Mouse (Mus musculus): Measurements from ENCODE around the gene Dtx1.

Dtx1 gene

DNA sequence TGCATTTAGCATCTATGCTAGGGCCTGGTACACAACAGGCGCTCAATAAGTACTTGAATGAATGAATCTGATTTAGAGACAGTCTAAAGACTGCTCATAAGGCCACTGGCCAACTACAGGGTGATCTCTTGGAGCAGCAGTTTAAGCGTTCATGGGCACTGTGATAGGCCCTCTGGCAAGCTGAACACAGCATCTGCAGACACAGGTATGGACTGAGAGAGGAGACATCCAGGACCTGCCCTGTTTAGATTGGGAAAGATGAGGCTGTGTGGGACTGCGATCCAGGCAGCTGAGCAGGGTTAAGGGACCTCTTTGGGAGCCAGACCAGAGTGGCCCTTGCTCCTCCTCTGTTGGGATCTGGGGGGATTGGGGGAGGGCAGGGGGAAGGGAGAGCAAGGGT lies at the start of gene Dtx1:
Gene Dtx1, minus strand, starts transcription at position 101 of the 400 bp plus-strand sequence.
- no peak for DNase-seq

DNA sequence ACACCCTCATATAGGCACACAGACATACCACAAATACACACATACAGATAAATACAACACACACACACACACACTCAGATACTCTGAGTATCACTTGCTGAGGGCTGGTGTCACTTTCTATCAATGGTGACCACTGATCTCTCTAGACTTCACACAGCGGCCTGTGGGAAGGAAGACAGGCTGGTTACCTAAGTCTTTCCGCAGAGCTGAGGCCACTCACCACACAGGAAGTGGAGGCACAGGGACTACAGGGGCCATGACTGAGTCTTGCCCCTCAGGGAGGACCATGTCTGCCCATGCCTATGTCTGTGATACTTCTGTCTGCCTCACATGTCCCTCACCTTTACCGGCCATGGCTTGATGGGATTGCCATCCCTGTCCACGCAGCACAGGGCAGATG lies 42.5 kb upstream of the Dtx1 start:
- DNase-seq: no peak

DNA sequence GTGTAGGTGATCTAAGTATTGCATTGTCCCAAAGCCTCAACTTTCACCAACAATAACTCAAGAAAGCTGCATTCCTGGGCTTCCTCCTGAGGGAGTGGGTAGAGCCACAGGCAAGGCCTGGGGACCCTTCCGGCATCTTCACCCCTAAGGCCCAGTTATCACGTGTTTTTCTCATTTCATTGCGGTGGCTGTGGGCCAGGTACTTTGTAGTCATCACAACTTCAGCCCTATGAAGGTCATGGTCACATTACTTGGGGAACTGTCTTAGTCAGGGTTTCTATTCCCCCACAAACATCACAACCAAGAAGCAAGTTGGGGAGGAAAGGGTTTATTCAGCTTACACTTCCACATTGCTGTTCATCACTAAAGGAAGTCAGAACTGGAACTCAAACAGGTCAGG lies 41.1 kb upstream of the Dtx1 start:
- no peak for DNase-seq

DNA sequence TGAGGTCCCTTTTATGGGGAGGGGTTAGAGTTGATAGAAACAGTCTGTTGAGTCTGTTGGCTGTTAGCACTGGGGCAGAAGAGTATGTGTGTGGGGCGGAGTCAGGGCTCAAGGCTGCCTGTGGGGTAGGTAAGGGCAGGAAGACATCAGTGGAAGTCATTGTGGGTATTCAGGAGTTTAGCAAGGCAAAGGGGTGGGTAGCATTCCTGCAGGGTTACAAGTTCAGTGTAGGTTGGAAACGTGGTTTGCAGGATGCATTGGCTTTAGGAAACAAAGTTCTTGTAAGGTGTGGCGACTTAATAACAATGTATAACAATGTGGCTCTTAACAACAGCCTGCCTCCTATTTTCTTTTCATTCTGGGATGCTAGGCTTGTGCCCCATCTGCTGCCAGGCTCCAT lies 39.5 kb upstream of the Dtx1 start:
- DNase-seq: no peak

DNA sequence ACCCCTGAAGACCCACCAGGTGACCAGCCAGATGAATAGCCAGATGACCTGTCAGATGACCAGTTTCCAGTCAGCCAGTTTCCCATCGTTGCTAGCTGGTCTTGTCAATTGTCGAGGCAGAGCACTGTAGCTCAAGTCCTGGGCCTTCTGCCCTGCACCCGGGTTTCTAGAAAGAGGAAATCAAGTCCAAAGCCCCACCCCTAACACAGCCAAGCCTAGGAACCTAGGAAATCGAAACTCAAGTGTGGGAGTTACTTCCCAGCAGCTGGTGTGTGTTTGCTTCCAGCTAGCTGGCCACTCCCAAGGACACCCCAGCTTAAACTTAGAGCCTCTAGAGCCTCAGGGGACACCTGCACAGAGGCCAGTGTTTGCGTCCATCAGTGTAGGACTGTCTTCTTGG lies 38.0 kb upstream of the Dtx1 start, which contains the start of gene Oas2:
Gene Oas2, minus strand, starts transcription at position 166 of the 400 bp plus-strand sequence.
- DNase-seq: no peak

DNA sequence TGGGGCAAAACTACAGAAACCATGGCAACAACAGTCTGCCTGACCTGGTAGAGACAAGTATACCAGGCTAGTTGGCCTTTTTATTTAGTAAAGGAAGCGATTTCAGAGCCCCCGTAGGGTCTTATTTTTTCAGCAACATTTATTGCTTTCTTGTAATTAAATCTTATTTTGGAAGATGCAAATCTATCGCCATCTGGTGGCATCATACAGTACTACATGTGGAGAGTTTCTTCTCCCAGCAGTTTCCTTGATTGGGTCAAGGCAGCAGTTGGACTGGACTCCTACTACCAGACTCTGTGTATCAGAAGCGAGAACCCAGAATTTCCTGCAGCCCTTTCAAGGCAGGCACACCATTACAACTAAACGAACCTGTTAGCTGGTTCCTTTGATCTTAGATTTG lies 34.7 kb upstream of the Dtx1 start:
- DNase-seq: peak; percentile 59

DNA sequence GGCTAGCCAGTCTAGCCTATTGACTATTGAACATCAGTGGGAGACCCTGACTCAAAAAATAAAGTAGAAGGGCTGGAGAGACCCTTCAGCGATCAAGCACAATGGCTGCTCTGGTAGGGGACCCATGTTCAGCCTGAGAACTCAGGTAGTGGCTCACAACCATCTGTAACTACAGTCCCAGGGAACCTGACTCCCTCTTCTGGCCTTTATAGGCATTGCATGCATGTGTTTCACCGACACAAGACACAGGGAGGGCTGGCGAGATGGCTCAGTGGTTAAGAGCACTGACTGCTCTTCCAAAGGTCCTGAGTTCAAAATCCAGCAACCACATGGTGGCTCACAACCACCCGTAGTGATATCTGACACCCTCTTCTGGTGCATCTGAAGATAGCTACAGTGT lies 30.4 kb upstream of the Dtx1 start:
- DNase-seq: peak; percentile 52

DNA sequence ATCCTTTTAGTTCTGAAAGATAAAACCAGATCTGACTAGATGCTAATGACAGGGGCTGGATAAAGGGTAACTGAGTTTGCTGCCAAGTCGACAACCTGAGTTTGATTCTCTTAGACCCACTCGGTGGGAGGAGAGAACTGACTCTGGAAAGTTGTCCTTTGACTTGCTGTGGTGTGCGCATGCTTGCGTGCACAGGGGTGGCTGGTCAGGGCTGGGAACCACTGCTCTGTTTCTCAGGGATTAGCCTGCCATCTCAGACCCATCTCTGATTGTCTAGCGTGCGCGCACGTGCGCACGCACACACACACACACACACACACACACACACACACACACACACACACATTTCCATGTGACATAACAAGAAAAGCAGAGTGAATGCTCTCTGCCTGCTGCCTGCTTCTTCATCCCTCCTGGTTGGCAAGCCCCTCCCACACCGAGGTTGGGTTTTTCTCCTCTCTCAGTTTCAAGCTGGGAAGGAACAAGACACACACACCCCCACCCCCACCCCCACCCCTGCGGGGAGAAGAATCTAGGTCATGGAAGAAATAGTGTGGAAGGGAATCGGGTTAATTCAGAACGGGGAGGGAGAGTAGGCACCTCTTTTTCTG lies 22.8 kb upstream of the Dtx1 start:
- DNase-seq: no peak

DNA sequence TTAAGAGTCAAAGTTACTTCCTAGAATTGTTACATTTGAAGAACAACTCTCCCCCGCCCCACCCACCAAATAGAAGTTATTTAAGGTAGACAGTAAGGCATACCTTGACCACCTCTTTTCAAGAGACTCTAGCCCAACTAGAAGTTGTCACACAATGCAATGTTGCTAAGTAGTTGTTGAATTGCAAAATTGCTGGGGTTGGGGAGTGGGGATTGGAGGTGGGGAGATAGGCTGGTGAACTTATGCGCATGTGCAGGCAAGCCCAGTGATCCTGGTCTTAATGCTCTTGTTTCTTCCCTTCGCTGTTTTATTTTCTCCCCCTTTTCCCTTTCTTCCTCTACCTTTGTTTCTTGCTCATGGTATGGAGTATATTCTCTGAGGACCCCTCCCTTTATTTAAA lies 22.0 kb upstream of the Dtx1 start:
- no peak for DNase-seq

DNA sequence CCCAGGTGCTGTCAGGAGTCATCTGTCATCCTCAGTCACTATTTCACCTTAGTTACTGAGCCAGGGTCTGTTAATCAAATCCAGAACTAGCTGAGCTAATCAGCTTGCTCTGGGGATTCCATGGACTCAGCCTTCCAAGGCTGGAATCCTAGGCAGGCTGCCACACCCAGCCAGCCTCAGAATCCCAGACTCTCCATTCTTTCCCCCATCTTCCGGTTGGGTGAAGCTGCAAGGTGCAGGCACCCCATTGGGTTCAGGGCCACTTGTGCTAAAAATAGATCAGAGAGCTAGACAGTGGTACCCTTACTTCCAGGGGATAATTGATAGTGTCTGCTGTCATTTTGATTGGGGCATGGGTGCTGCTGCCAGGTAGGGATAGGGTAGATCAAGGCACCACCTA lies 21.0 kb upstream of the Dtx1 start:
- no peak for DNase-seq

DNA sequence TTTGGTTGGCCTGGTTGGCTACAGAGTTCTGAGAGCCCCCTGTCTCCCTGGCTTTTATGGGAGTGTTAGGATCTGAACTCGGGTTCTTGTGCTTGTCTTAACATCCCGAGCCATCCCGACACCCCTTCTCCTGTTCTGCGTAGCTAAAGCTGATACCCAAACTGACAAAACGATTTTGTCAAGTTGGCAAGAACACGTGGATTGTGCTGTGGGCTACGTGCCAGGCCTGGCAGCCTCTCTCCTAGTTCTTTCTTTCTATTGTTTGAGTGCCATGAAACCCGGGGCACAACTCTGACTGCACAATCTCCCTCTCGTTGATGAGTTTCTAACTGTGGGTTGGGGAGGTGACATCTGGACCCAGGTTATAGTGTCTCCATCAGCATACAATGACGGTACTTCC lies 17.6 kb upstream of the Dtx1 start:
- no peak for DNase-seq

DNA sequence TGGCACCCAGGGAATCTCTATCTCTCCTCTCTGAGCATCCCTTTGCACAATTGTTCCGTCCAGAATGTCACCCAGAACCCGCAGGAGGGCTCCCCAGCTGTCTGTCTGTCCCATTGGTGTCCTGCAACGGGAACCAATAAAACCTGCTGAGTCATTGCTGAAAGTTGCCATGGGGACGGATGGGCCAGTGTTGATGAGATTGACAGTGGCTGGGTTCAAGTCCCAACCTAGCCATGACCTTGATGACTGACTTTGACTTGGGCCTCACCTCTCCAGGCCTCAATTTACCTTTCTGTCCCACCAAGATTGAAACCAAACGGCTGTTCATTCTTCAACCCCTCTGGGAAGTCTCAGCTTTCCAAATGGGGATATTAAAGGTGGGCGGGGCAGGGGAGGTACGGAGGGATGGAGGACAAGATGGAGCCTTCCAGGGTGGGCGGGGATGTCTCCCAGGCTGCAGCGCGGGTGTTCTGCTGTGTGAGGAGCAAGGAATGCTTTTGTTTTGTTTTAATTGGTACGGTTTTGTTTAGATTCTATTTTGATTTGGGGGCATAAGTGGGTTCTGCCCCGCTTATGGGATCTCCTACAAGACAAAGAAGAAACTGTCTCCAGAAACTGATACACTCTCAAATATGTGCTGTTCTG lies 14.2 kb upstream of the Dtx1 start:
- DNase-seq: no peak

DNA sequence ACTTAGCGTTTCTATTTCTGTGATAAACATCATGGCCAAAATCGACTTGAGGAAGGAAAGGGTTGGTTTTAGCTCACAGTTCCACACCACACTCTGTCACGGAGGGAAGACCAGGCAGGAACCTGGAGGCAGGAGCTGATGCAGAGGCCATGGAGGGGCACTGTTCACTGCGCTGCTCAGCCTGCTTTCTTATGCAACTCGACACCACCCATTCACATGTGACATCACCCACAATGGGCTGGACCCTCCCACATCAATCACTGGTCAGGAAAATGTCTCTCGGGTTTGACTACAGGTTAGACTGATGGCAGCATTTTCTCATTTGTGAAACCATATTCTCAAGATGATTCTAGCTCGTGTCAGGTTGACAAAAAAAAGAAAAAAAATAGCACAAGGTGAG lies 9.3 kb upstream of the Dtx1 start:
- DNase-seq: no peak

DNA sequence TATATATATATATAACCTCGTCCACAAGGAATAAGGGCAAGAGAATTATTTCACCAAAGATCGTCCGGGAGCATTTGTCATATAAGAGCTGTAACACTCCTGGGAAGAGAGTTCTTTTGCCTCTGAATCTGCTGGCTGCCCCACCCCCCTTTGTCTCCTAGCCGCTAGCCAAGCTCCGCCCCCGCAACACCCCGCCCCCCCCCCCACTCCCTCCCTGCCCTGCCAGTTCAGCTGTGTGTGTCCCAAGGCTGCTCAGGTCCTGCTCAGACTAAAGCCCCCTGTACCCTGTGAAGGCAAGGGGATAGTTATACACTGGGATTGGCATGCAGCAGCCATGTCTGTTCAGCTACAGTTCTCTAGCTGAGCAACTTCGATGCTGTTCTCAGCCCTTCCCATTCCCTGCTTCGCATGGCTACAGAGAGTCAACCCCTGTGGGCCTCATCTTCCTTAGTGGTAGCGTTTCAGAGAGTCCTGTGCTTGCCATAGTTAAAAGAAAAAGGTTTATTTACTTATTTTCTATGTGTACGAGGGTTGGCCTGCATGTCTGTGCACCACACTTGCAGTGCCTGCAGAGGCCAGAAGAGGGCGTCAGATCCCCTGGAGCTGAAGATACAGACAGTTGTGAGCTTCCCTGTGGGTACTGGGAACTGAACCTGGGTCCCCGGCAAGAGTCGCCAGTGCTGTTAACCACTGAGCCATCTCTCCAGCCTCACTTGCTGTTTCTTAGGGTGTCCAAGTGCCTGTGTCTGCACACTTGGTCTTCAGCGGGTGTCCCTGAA lies 7.1 kb upstream of the Dtx1 start:
- DNase-seq: no peak

DNA sequence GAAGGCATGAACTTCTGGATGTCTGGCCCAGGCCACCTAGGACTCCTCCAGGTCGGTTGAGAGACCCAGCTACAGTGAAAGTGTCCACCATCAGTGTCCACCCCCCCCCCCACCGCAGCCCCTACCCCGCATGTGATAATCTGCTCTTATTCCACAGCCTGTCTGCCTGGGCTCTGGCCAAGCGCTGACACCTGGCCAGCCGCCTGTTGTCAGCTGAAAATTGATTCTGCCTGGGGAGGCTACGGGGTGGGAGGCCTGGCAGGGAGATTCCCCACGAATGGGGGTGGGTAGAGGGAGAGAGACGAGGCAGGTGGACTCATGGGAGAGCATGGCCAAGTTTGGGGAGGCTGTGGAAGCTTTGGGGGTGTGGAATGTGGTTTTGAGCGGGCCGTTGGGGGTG lies 5.4 kb upstream of the Dtx1 start:
- no peak for DNase-seq

DNA sequence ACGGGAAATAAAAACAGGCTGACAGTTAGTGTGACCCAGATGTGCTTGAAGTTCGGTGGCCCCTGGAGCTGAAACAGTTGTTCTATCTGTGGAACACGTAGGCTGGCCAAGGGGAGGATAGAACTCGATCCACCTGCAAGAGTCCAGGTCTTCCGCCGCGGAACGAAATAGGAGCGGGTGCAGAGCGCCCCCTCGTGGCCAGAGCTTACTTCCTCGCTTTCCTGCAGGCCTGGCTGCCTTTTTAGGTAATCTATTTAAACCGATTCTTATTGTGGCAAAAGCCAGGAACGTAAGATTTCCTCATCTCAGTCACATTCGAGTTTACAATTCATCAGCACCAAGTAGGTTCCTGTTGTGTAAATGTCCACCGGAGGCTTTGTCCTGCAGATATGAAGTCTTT lies 2.6 kb upstream of the Dtx1 start:
- peak; percentile 85 for DNase-seq

DNA sequence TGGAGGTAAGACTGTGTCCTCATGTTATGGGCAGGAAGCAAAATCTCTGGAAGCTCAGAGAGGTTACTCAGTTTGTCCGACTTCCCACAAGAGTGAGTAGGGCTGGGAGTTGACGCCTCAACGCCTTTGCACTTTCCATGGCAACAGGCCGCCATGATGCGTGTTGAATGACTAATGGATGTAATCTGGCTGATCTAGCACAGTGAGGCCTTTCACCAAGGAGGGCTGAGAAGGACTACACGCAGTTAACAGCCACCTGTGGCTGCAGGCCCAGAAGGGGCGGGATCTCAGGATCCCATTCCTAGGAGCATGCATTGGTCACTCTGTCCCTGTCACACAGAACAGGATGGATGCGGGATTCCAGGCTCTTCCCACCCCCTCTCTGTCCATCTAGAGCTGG lies 994 bp upstream of the Dtx1 start:
- DNase-seq: no peak

DNA sequence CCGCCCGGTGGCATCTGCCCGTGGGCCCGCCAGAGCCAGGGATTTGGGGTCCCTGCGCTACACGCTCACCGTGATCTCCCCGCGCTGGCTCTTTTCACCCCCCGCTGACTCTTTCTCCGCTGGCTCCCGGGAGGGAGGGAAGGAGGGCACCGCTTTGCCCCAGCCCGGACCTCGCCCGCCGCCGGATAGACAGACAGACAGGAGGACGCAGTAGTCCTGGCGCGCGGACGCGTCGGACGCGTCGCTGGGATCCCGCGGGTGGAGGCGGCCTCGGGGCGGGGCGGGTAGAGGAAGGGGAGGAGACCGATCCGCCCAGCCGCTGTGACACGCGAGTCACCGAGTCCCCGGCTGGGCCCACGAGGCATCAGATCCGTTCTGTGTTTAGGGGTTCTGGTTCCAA lies 311 bp downstream of the Dtx1 start:
- peak; percentile 47 for DNase-seq

DNA sequence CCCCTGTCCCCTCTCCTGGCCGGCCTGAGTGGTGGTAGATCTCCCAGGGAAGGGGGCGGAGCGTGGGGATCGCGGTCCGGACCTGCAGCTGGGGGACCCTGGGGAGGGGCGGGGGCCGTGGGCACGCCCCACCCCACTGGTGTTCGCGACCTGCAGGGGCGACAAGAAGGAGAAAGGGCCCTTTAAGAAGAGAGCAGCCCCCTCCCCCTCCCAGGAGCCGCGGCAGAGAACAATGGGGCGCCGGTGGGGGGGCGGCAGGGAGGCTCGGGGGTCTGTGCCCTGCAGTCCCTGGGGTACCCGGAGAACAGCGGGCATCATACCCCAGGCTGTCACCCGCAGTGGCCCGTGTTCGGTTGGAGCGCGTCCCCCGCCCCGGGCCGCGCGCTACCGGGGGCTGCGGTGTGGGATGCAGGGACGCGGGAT lies 890 bp downstream of the Dtx1 start:
- no peak for DNase-seq

DNA sequence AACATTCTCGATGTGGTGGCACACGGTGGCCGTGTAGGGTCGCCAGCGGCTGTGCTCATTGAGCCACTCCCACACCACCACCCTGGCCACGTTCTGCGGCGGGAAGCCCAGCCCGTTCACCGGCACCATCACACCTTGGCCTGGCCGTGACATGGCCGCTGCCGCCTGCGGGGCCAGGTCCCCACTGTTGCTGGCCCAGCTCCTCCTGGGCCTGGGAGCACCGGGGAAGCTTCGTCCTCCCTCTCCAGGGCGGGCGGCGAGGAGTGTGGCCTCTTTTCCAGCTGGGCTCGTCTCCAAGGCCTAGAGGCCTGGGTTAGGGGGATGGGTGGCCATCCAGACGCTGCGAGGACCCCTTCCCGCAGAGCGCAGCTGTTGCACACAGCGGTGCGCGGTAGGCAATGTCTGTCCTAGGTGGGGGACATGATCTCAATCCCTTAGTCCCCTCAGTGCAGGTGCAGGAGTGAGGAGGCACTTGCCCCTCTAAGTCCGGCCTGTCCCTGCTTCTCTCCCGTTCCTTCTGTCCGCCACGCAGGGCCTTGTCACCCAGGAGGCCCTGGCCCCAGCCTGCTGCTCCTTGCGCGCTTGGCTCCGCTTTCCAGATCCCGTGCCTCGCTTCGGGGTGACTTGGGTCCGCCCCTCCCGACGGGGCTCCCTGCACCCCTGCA lies 1.4 kb downstream of the Dtx1 start:
- peak; percentile 63 for DNase-seq

DNA sequence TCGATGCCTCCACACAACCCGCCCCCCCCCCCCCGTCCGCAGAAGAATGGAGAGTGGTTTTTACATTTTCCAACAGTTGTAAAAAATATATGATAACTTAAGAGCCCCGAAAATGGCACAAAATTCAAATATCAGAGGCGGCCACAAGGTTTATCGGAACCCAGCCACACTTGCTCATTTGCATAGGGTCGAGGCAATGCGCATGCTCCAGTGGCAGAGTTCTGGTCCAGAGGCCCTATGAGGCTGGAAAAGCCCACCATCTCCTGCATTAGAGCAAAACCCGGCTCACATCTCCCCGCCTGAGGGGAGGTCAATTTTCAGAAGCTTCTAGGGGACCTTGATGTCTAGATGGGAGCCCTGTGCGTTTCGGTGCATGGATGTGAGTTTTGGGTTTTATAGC lies 4.8 kb downstream of the Dtx1 start:
- peak; percentile 47 for DNase-seq

DNA sequence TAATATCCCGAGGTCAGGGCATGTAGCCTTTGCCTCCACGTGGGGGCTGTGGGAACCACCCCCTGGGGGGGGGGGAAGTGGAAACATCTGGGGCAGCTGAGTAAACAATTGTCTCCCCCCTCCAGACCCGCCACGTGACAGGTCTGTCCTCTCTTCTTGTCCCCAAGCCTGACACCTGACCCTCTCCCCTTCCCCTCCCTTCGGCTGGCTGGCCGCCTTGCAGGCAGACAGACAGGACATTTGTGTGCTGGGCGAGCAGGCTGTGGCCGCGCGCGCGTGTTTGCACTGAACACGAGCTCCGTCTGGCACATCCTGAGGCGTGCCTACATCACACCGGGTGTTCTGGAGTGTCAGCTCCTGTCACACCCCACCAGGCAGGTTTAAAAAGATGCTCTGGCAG lies 5.2 kb downstream of the Dtx1 start:
- DNase-seq: peak; percentile 69

DNA sequence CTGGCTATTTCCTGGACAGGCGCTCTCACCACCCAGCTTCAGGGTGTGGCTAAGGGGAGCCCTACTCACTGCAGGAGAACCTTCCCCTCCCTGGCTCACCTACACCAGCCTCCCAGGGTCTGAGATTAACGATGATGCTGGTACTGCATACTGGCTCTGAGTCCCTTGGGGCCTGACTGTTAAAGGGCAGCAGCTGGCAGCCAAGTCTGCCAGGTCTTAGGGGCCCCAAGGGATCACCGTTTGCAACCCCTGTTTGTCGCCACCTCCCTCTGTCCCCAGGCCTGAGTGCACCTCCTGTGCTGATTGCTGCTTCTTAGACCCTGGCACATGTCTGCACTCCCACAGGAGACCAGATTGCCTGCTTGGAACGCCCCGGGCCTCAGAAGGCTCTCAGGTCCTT lies 7.3 kb downstream of the Dtx1 start:
- DNase-seq: no peak

DNA sequence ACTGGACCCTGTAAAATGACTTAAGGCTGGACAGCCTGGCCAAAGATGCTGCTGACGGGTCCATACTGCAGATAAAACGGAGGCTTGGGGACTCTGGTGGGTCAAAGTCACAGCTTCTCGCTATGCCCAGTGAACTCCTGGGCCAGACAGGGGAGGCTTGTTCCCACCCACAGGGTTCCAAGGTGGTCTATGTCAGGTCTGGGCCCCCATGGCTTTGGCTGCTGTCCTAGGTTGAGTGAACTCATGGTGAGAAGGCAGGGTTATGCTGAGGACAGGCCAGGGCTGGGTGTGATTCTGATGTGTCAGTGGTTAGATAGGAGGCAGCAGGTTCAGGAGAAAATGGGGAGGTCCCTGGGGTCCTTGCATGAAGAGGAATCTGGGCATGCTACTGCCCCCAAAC lies 8.1 kb downstream of the Dtx1 start:
- DNase-seq: no peak
